Mouse (Mus musculus) heart, embryonic 11.5 days (tissue): ENCODE measurements at regions not wholly inside any gene's neighbourhood (a gene's known extent, or its start where the extent isn't known, plus 50 kb on each side); places are given as distances from the start of the nearest gene placed in this dataset.

Source experiments
- ATAC-seq: fragments of 200-750 bp; cut with Nextera tagmentation; replicated peaks from 2 replicates; pipeline ENCODE4 v1.8.0; 2017; ENCODE audit warnings: moderate library complexity; ENCODE audit not compliant: insufficient number of reproducible peaks, low FRiP score, low TSS enrichment
- H3K27ac ChIP-seq: fragments of 300-500 bp; sonication (generic); 2 replicates; pipeline ENCODE4 v1.5.1; 2014; ENCODE audit warnings: mild to moderate bottlenecking, low read depth, low read length
- H3K27me3 ChIP-seq: fragments of 300-500 bp; sonication (generic); 2 replicates; pipeline ENCODE4 v1.6.1; 2014; ENCODE audit warnings: mild to moderate bottlenecking, low read length, mixed read lengths; ENCODE audit not compliant: control insufficient read depth, insufficient read depth
- H3K36me3 ChIP-seq: fragments of 300-500 bp; sonication (generic); 2 replicates; pipeline ENCODE4 v1.6.1; 2014; ENCODE audit warnings: mild to moderate bottlenecking, low read length, moderate library complexity, mixed read lengths; ENCODE audit not compliant: control insufficient read depth, insufficient read depth
- H3K4me1 ChIP-seq: fragments of 300-500 bp; sonication (generic); 2 replicates; pipeline ENCODE4 v1.6.1; 2014; ENCODE audit warnings: low read length; ENCODE audit not compliant: control insufficient read depth, insufficient read depth
- H3K4me2 ChIP-seq: fragments of 300-500 bp; sonication (generic); 2 replicates; pipeline ENCODE4 v1.6.1; 2014; ENCODE audit warnings: mild to moderate bottlenecking, moderate library complexity
- H3K4me3 ChIP-seq: fragments of 300-500 bp; sonication (generic); 2 replicates; pipeline ENCODE4 v1.5.1; 2014; ENCODE audit warnings: low read depth, low read length
- H3K9ac ChIP-seq: fragments of 300-500 bp; sonication (generic); 2 replicates; pipeline ENCODE4 v1.6.1; 2014; ENCODE audit warnings: mild to moderate bottlenecking, low read depth, low read length, moderate library complexity
- H3K9me3 ChIP-seq: fragments of 300-500 bp; sonication (generic); replicated peaks from 2 replicates; pipeline ENCODE4 v1.6.1; 2016; ENCODE audit warnings: low read length; ENCODE audit not compliant: control insufficient read depth
- WGBS: fragments of 180-500 bp; shearing (Covaris S2); extraction: QIAGEN DNeasy Blood & Tissue Kit; methylation state at CpG from one replicate; pipeline ENCODE4 v1.1.7; 2014; ENCODE audit not compliant: insufficient replicate concordance; 5-methylcytosine and 5-hydroxymethylcytosine counted together

DNA sequence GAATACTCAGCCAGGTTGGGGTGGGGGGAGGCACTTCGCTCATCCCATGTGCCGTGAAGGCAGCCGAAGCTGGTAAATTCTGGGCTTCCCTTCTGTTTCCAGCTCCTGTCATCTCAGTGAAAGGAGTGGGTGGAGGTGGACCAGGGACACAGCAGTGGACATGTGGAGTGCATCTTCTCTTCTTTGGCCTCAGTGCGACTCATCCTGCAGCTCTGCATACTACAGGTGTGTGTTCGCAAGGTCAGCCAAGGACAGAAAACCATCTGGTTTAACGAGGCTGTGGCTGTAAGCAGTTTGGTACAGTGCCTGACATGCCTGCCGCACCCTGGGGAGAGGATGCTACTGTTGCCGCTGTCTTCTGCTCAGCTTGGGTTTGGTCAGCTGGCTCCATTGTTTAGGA lies 386.3 kb upstream of the Myt1l start:
- Histone ChIP-seq H3K4me2 (no peak overlapping the region), H3K27me3 (0 out of 2 replicates have a peak, but pooled peaks cover 2% of the 10 kb centered on the region), H3K4me3 (no peak overlapping the region), H3K9me3 (no peaks in the 10 kb centered on the region), H3K36me3 (no peaks in the 10 kb centered on the region), H3K4me1 (peaks cover 14% of the 10 kb centered on the region), H3K9ac (no peak overlapping the region; the same call in 1 of the 2 replicates), H3K27ac (no peak overlapping the region)
- no peak for ATAC-seq
- 82% methylated on average over 8 of the region's 8 CpGs for WGBS

GRCm38 (mm10) chr12:29143297-29143696 lies 384.9 kb upstream of the Myt1l start:
- Histone ChIP-seq H3K27ac (no peak overlapping the region), H3K36me3 (no peaks in the 10 kb centered on the region), H3K27me3 (0 out of 2 replicates have a peak, but pooled peaks cover 2% of the 10 kb centered on the region), H3K4me2 (no peak overlapping the region), H3K4me3 (no peak overlapping the region), H3K9ac (no peak overlapping the region), H3K9me3 (no peaks in the 10 kb centered on the region), H3K4me1 (peaks cover 8% of the 10 kb centered on the region; the same call in 1 of the 2 replicates)
- no peak for ATAC-seq
- whole genome bisulfite sequencing, result 62% methylated on average over 8 of the region's 8 CpGs

DNA sequence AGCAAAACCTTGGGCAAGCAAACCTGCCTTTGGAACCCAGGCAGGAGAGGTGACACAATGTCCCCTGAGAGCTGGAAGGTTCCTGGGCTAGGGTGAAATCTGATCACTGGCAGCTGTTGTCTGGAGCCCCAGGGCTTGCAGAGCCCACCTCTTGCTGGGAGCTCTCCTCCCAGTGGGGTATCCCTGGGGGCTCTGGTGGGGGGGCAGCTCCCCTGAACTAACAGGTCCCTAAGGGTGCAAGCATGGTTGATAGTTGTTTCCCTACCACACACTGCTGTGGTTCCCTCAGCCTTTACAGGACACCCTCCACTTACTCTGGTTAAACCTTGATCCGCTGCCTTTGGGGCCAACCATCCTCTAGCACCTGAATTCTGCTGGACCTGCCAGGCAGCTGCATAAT lies 367.3 kb upstream of the Myt1l start:
- H3K27me3 ChIP-seq, result no peaks in the 10 kb centered on the region
- no peak overlapping the region for H3K4me2 ChIP-seq
- no peak overlapping the region for H3K4me3 ChIP-seq
- no peaks in the 10 kb centered on the region for H3K36me3 ChIP-seq
- WGBS, result 75% methylated on average over 1 of the region's 1 CpGs
- ATAC-seq, result no peak
- no peaks in the 10 kb centered on the region for H3K4me1 ChIP-seq
- H3K27ac ChIP-seq, result no peak overlapping the region
- H3K9ac ChIP-seq, result no peak overlapping the region
- no peaks in the 10 kb centered on the region for H3K9me3 ChIP-seq

- Histone ChIP-seq H3K4me3 (no peak overlapping the region), H3K9me3 (no peaks in the 10 kb centered on the region), H3K27me3 (no peaks in the 10 kb centered on the region), H3K9ac (no peak overlapping the region), H3K36me3 (no peaks in the 10 kb centered on the region), H3K4me2 (no peak overlapping the region), H3K4me1 (no peaks in the 10 kb centered on the region), H3K27ac (no peak overlapping the region)
- WGBS, result 19% methylated on average over 2 of the region's 2 CpGs
- ATAC-seq, result no peak
These were observed 366.6 kb upstream of the Myt1l start for GRCm38 (mm10) chr12:29161546-29161945.

DNA sequence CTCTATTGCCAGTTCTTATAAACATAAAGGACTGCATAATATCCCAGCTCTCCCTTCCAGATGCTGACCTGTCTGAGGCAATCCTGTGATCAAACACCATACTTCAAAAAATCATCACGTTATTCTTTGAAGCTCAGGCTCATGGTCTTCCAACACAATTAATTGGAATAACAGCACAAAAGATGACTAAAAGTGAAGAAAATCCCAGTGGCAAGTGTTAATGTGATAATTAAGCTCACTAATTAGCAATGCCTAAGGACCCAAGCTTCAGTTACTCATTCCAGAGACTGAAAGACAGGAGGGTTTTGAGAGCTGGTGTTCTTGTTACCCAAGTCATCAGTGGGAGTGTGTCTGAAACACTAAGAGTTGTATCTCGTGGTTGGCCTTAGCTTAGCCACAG lies 363.5 kb upstream of the Myt1l start:
- Histone ChIP-seq H3K4me3 (no peak overlapping the region), H3K9ac (no peak overlapping the region), H3K4me2 (no peak overlapping the region), H3K9me3 (no peaks in the 10 kb centered on the region), H3K4me1 (no peaks in the 10 kb centered on the region), H3K27ac (no peak overlapping the region), H3K27me3 (no peaks in the 10 kb centered on the region), H3K36me3 (no peaks in the 10 kb centered on the region)
- no peak for ATAC-seq
- 64% methylated on average over 2 of the region's 2 CpGs for WGBS

- ATAC-seq, result no peak
- H3K9ac ChIP-seq, result no peak overlapping the region
- H3K36me3 ChIP-seq, result no peaks in the 10 kb centered on the region
- H3K4me2 ChIP-seq, result no peak overlapping the region
- H3K27ac ChIP-seq, result no peak overlapping the region
- no peaks in the 10 kb centered on the region for H3K9me3 ChIP-seq
- H3K4me3 ChIP-seq, result no peak overlapping the region
- WGBS, result 50% methylated on average over 2 of the region's 2 CpGs
- no peaks in the 10 kb centered on the region for H3K27me3 ChIP-seq
- no peaks in the 10 kb centered on the region for H3K4me1 ChIP-seq
These were observed 361.9 kb upstream of the Myt1l start for GRCm38 (mm10) chr12:29166316-29166715.

GRCm38 (mm10) chr12:29167922-29168321 lies 360.3 kb upstream of the Myt1l start:
- Histone ChIP-seq H3K27me3 (no peaks in the 10 kb centered on the region), H3K4me1 (no peaks in the 10 kb centered on the region), H3K36me3 (no peaks in the 10 kb centered on the region), H3K4me2 (no peak overlapping the region), H3K9ac (no peak overlapping the region), H3K4me3 (no peak overlapping the region), H3K27ac (no peak overlapping the region), H3K9me3 (no peaks in the 10 kb centered on the region)
- WGBS, result 72% methylated on average over 6 of the region's 6 CpGs
- no peak for ATAC-seq

- no peaks in the 10 kb centered on the region for H3K4me1 ChIP-seq
- ATAC-seq, result no peak
- no peaks in the 10 kb centered on the region for H3K9me3 ChIP-seq
- no peak overlapping the region for H3K27ac ChIP-seq
- 71% methylated on average over 10 of the region's 10 CpGs for WGBS
- no peaks in the 10 kb centered on the region for H3K36me3 ChIP-seq
- H3K4me3 ChIP-seq, result no peak overlapping the region
- H3K27me3 ChIP-seq, result 0 out of 2 replicates have a peak, but pooled peaks cover 2% of the 10 kb centered on the region
- no peak overlapping the region for H3K4me2 ChIP-seq
- no peak overlapping the region for H3K9ac ChIP-seq
These were observed 352.3 kb upstream of the Myt1l start for GRCm38 (mm10) chr12:29175698-29176440.

DNA sequence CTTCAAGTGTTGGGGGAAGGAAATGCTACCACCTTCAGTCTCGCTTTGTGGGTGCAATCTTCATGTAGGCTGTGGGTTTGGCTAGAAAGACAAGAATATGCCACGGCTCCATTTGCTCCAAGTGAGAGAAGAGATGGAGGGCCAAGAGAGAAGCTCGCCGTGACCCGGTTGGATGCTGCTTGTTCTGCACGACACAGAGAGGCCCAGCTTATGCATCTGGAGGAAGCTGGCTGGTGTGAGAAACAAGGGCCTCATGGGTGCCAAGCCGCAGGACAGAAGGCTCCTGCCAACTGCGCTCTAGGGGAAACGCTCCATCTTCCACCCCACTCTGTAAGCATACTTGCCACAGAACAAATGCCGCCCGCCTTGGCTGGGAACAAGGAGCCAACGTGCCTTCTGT lies 351.0 kb upstream of the Myt1l start:
- 84% methylated on average over 12 of the region's 12 CpGs for WGBS

More for the DNA sequence above, 351.0 kb upstream of the Myt1l start:
- H3K4me1 ChIP-seq, result no peaks in the 10 kb centered on the region
- H3K27me3 ChIP-seq, result 0 out of 2 replicates have a peak, but pooled peaks cover 2% of the 10 kb centered on the region
- H3K9me3 ChIP-seq, result no peaks in the 10 kb centered on the region
- H3K4me2 ChIP-seq, result no peak overlapping the region
- no peak overlapping the region for H3K9ac ChIP-seq
- no peak for ATAC-seq
- no peaks in the 10 kb centered on the region for H3K36me3 ChIP-seq
- no peak overlapping the region for H3K27ac ChIP-seq
- H3K4me3 ChIP-seq, result no peak overlapping the region
